Mouse (Mus musculus) lung, postnatal 0 days (tissue): Measurements from ENCODE around the gene Elmo2. TPM values are rescaled to one million over a fixed set of nuclear protein-coding genes. Genes with fewer than 3 reads are reported as not detected.

Source experiments
- ATAC-seq: fragments of 200-750 bp; cut with Nextera tagmentation; 2 replicates; pipeline ENCODE4 v1.8.0; 2017; ENCODE audit warnings: moderate library complexity
- DNase-seq: peaks from one replicate; pipeline ENCODE4 v3.0.0-alpha.2; 2016; ENCODE audit warnings: low spot score
- H3K27ac ChIP-seq: fragments of 300-500 bp; sonication (generic); 2 replicates; pipeline ENCODE4 v1.5.1; 2014; ENCODE audit warnings: antibody characterized with exemption, mild to moderate bottlenecking, low read length, mixed read lengths
- H3K27me3 ChIP-seq: fragments of 300-500 bp; sonication (generic); replicated peaks from 2 replicates; pipeline ENCODE4 v1.6.1; 2014; ENCODE audit warnings: low read length, mixed read lengths; ENCODE audit not compliant: insufficient read depth
- H3K36me3 ChIP-seq: fragments of 300-500 bp; sonication (generic); 2 replicates; pipeline ENCODE4 v1.6.1; 2014; ENCODE audit warnings: low read length, mixed read lengths; ENCODE audit not compliant: insufficient read depth
- H3K4me1 ChIP-seq: fragments of 300-500 bp; sonication (generic); 2 replicates; pipeline ENCODE4 v1.6.1; 2014; ENCODE audit warnings: antibody characterized with exemption, low read depth, low read length, mixed read lengths; ENCODE audit not compliant: insufficient read depth
- H3K4me2 ChIP-seq: fragments of 300-500 bp; sonication (generic); replicated peaks from 2 replicates; pipeline ENCODE4 v1.6.1; 2014; ENCODE audit warnings: low read depth, mild to moderate bottlenecking, low read length, moderate library complexity, mixed read lengths
- H3K4me3 ChIP-seq: fragments of 300-500 bp; sonication (generic); 2 replicates; pipeline ENCODE4 v1.5.1; 2014; ENCODE audit warnings: low read depth, low read length
- H3K9ac ChIP-seq: fragments of 300-500 bp; sonication (generic); replicated peaks from 2 replicates; pipeline ENCODE4 v1.6.1; 2014; ENCODE audit warnings: low read depth, mild to moderate bottlenecking
- H3K9me3 ChIP-seq: fragments of 300-500 bp; sonication (generic); 2 replicates; pipeline ENCODE4 v1.6.1; 2016; ENCODE audit warnings: low read length, mixed read lengths
- CTCF ChIP-seq: IDR thresholded peaks from 2 replicates; pipeline ENCODE4 v1.5.1; 2016; ENCODE audit warnings: antibody characterized with exemption, mild to moderate bottlenecking
- EP300 ChIP-seq: IDR thresholded peaks from 2 replicates; pipeline ENCODE4 v1.6.1; 2016; ENCODE audit warnings: antibody characterized with exemption, mild to moderate bottlenecking, control low read depth
- whole genome bisulfite sequencing: fragments of 180-500 bp; shearing (Covaris S2); extraction: QIAGEN DNeasy Blood & Tissue Kit; methylation state at CpG from one replicate; pipeline ENCODE4 v1.1.7; 2014; 5-methylcytosine and 5-hydroxymethylcytosine counted together
- polyA plus RNA-seq: library from polyadenylated mRNA; unstranded; fragments of >200 nt; fragmentation: Nextera tagmentation; extraction: Ambion mirVana; gene quantifications from 2 replicates; pipeline ENCODE4 v1.2.1, GENCODE M21; 2015

Elmo2 gene
- polyA plus RNA-seq, 1 experiment from 2014 or later = 66.4 TPM

DNA sequence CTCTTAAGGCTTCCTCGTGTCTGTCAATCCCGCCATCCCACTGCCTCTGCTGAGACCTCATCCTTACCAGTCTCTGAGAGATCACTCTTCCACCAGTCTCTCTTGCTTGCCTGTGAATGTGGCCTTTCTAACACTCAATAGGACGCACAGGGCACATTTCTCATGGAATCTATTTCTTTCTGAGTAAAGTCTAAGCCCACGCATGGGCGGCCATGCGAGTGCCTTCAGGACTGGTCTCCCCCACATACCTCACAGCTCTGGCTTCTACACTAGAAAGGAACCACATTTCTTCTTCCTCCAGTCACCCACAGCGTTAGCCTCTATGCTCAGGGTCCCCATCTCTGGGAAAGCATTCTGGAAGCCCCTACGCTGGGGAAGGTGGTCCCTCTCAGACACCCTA, 12.1 kb downstream of the Elmo2 start:
- no peak overlapping the region for H3K9ac ChIP-seq
- WGBS = 88% methylated on average over 8 of the region's 8 CpGs

DNA sequence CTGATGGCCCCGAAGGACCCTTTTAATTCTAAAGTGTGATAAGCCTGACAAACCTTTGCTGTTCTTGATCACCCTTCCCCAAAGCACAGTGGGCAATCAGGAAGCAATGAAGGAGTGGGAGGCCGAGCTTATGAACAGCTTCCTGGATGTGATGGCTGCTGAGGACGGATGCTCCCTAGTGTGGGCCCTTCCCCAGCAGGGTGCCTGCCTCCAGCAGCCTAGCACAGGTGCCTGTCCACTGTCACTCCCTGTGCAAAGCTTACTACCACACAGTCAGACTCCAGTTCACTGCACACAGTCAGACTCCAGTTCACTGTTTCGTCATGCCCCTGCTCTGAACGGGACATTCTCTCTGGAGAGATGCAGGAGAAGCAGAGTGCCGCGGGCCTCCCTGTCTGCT, 13.9 kb downstream of the Elmo2 start:
- DNase-seq (no peak), ATAC-seq (no peak)
- WGBS = 72% methylated on average over 7 of the region's 7 CpGs
- no peak overlapping the region for H3K4me3 ChIP-seq
- H3K4me1 ChIP-seq = peaks cover 4% of the 10 kb centered on the region; the same call in 1 of the 2 replicates
- H3K27me3 ChIP-seq = no peaks in the 10 kb centered on the region
- H3K27ac ChIP-seq = no peak overlapping the region
- TF ChIP-seq EP300 (no peak), CTCF (no peak)
- H3K9me3 ChIP-seq = no peaks in the 10 kb centered on the region
- H3K4me2 ChIP-seq = no peak overlapping the region
- peaks cover 43% of the 10 kb centered on the region for H3K36me3 ChIP-seq
- no peak overlapping the region for H3K9ac ChIP-seq

More for the DNA sequence above, 12.1 kb downstream of the Elmo2 start:
- Histone ChIP-seq H3K27me3 (no peaks in the 10 kb centered on the region), H3K4me2 (no peak overlapping the region), H3K4me3 (no peak overlapping the region), H3K9me3 (no peaks in the 10 kb centered on the region), H3K4me1 (peaks cover 18% of the 10 kb centered on the region; the same call in 1 of the 2 replicates), H3K36me3 (peaks cover 37% of the 10 kb centered on the region), H3K27ac (no peak overlapping the region)
- ATAC-seq = no peak
- no peak for TF ChIP-seq EP300
- TF ChIP-seq CTCF = no peak
- DNase-seq = no peak

DNA sequence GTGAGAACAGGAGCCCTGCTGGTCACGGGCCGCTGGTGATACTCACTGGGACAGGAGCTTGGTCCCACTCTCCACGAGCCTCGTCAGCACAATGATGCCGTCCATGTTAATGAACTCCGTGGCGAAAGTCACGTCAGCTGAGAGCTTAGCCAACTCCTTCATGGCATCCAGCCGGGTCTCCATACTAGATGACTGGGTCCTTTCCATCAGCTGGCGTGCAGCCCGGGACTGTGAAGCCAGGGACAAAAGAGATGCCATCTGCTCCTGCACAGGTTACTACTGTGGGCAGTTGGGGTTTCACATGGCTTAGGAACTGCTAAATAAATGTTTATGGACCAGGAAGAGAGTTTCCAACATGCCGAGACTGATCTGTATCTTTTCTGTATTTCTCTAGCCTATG, 14.7 kb downstream of the Elmo2 start:
- H3K4me1 ChIP-seq = no peaks in the 10 kb centered on the region
- no peak overlapping the region for H3K27ac ChIP-seq
- DNase-seq (no peak), ATAC-seq (no peak)
- no peak overlapping the region for H3K4me2 ChIP-seq
- H3K9ac ChIP-seq = no peak overlapping the region
- 87% methylated on average over 12 of the region's 12 CpGs for WGBS
- H3K27me3 ChIP-seq = no peaks in the 10 kb centered on the region
- TF ChIP-seq CTCF = no peak
- no peak for TF ChIP-seq EP300
- no peaks in the 10 kb centered on the region for H3K9me3 ChIP-seq
- H3K36me3 ChIP-seq = peaks cover 47% of the 10 kb centered on the region
- H3K4me3 ChIP-seq = no peak overlapping the region

DNA sequence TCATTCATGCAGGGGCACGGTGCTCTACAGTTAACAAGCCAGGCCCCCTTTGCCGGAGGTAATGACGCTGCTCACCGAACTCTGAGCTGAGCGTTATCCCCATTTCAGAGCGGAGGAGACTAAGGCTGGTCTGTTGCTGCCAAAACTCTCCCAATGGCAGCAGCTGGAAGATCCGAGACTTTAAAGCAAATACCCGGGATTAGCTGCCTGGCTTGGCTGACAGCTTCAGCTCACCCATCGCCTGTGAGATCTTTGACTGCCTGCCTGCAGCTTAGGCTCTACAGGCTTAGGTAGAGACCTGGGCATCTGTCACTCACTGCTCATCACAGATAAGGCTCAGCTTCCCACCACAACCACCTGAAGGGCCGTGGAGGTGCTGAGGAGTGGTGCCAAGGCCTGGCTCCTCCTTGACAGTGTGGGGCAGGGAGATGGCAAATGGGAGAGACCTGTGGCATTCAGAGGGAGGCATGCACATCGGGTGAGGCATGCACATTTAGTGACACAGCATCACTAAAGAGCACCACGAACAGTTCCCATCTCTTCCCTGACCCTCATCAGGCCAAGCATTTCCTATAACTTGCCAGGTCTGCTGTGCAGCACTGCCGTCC, 15.4 kb downstream of the Elmo2 start:
- H3K4me3 ChIP-seq = no peak overlapping the region
- ATAC-seq (no peak), DNase-seq (no peak)
- no peak overlapping the region for H3K9ac ChIP-seq
- 79% methylated on average over 13 of the region's 13 CpGs for WGBS
- H3K36me3 ChIP-seq = peaks cover 47% of the 10 kb centered on the region
- no peaks in the 10 kb centered on the region for H3K9me3 ChIP-seq
- no peaks in the 10 kb centered on the region for H3K27me3 ChIP-seq
- TF ChIP-seq EP300 (no peak), CTCF (no peak)
- no peak overlapping the region for H3K4me2 ChIP-seq
- no peak overlapping the region for H3K27ac ChIP-seq
- no peaks in the 10 kb centered on the region for H3K4me1 ChIP-seq

DNA sequence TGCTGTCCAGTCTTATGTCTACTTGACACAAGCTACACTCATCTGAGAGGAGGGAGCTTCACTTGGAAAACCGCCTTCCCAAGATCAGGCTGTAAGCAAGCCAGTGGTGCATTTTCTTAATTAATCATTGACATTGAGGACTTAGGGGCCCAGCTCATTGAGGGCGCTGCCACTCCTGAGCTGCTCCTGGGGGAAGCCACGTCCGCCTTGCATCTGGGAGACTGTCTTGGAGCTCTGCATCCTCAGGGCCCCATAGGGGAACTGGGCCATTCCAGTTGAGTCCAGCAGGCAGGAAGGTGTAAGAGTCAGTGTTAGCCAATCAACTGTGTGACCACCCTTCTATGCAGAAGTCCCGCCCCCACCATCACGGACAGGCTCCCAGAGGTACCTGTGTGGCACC, 18.5 kb downstream of the Elmo2 start:
- 86% methylated on average over 6 of the region's 6 CpGs for WGBS
- Histone ChIP-seq H3K4me2 (no peak overlapping the region), H3K27me3 (no peaks in the 10 kb centered on the region), H3K27ac (no peak overlapping the region), H3K4me1 (no peaks in the 10 kb centered on the region), H3K4me3 (no peak overlapping the region), H3K9me3 (no peaks in the 10 kb centered on the region), H3K36me3 (peaks cover 41% of the 10 kb centered on the region), H3K9ac (no peak overlapping the region)
- no peak for TF ChIP-seq EP300
- no peak for TF ChIP-seq CTCF
- DNase-seq (no peak), ATAC-seq (no peak)

DNA sequence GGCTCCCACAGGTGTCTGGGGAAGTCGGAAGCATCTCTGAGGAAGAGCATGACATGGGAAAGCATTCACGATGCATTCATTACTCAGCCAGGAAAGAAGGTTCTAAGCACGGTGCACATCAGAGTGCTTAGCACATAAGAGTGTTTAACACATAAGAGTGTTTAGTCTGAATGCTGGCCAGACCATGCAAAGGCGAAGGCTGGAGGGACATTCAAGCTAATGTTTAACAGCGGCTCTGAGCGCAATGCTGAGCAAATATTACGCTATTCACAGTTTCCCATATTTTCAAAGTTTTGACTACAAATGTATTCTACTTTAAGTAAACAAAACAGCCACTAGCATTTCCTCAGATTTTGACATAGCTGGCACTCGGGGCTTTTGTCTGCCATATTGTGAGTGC, 20.8 kb downstream of the Elmo2 start:
- no peak for TF ChIP-seq CTCF
- no peak for TF ChIP-seq EP300

More for the DNA sequence above, 20.8 kb downstream of the Elmo2 start:
- Histone ChIP-seq H3K4me3 (no peak overlapping the region), H3K9me3 (no peaks in the 10 kb centered on the region), H3K4me2 (no peak overlapping the region), H3K27me3 (no peaks in the 10 kb centered on the region), H3K36me3 (peaks cover 33% of the 10 kb centered on the region; the same call in 1 of the 2 replicates), H3K9ac (no peak overlapping the region), H3K27ac (no peak overlapping the region), H3K4me1 (no peaks in the 10 kb centered on the region)
- 56% methylated on average over 8 of the region's 8 CpGs for WGBS
- DNase-seq (peak; percentile 76), ATAC-seq (peak; percentile 84)
